Mouse (Mus musculus): ENCODE results near the gene Gm37240.
"Not testable (repeated sequence)": the region's sequence is repeated elsewhere in the genome, so short reads cannot be mapped to it uniquely, and the experiment has no call there.

The Gm37240 gene

DNA sequence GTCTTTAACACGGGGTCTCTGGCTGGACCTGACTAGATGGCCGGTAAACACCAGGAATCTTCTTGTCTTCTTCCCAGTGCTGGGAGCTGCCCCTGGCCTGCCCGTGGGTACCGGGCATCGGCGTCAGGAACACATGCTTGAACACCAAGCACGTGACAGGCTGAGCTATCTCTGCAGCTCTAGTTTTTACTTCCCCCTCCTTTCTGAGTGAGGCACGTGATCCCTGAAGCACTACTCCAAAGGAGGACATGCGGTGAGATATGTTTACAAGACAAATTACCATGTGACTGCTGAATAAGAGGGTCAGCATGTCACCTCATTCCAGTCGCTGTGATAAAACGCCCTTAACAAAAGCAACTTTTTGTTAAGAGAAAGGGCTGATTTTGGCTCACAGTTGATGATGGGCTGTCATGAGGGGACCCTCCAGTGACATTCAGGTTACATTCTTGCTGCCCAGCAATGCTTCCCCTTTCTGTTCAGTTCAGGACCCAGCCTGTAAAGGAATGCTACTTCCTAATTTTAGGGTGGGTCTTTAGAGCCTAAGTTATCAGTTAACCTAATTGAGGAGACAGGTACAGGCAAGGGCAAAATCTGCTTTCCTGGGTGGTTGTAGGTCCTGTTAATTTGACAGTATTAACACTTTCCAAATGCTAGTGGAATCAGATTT is 1003.4 kb downstream of the Gm37240 start:
- DNase-seq (ENCODE audit: low spot score): no peak

DNA sequence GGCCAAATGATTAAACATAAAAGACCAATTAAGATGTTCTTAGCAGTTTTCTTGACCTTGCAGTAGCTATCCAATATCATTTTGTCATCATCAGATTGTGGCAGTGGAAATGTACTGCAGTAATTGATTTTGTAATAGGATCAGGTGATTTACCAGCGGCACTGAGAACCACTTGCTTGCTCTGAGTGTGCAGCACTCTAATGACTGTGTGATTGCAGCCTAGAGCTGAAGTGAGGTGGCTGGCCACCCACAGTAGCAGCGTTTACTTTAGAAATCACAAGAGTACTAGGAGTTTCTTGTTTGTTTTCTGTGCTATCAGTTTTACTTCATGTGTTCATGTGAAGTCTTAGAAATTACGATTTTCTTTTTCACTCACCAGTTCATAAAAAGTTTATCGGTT is 1011.1 kb downstream of the Gm37240 start:
- no peak for DNase-seq (ENCODE audit: low spot score)

- no peak for DNase-seq (ENCODE audit: low spot score)
Measured at GRCm38 (mm10) chr3:84875306-84875705, 1012.0 kb downstream of the Gm37240 start.

GRCm38 (mm10) chr3:84870126-84870525 is 1017.2 kb downstream of the Gm37240 start:
- no peak for DNase-seq (ENCODE audit: low spot score)

- no peak for DNase-seq (ENCODE audit: low spot score)
Measured at GRCm38 (mm10) chr3:84867991-84868390, 1019.3 kb downstream of the Gm37240 start.

- no peak for DNase-seq (ENCODE audit: low spot score)
Measured at GRCm38 (mm10) chr3:84867434-84867975, 1019.8 kb downstream of the Gm37240 start.

- no peak for DNase-seq (ENCODE audit: low spot score)
Measured at GRCm38 (mm10) chr3:84866866-84867265, 1020.5 kb downstream of the Gm37240 start.

DNA sequence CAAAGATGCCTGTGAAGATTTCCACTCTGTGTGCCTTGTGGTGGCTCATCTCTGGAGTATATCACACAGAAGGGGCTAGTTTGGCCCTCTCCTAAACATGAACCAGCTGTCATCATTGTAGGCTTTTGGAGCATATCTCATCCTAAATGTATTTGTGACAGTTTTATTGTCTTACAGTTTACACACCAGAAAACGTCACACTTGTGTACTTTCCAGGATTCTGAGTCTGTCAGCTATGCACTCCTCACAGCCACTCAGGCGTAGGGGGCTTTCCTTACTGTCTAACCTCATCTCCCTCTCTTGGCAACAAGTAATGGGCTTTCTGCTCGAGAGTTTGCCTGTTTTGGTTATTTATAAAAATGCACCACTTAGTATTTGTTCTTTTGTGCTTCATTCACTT is 1021.6 kb downstream of the Gm37240 start:
- DNase-seq (ENCODE audit: low spot score): no peak

DNA sequence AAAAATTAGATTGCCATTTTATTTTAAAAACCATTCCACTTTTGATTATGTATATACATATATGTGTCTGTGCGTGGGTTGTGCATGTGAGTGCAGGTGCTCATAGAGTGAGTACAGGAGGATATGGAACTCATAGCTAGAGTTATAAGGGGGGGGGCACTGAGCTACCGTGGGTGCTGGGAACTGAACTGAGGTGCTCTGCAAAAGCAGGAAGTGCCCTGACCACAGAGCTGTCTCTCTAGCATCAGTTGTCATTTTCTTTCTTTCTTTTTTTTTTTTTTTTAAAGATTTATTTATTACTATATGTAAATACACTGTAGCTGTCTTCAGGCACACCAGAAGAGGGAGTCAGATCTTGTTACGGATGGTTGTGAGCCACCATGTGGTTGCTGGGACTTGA is 1025.5 kb downstream of the Gm37240 start:
- not testable (repeated sequence) for DNase-seq (ENCODE audit: low spot score)

DNA sequence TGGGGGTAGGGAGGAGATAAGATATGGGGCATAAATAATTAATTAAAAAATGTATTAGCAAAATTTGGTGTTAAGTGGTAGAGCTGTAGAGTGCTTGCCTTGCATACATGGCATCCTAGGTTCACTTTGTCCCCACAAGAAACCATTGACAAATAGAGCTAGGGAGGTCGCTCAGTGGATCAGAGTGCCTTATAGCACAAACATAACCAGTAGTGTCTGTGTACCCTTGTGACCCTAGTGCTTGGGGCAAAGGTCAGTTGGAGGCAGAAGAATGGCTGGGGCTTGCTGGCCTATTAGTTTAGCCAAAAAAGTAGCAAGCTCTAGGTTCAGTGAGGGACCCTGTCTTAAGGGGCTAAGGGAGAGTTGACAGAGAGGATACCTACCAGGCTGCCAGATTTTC is 1026.6 kb downstream of the Gm37240 start:
- no peak for DNase-seq (ENCODE audit: low spot score)

GRCm38 (mm10) chr3:84854440-84854839 is 1032.9 kb downstream of the Gm37240 start:
- DNase-seq (ENCODE audit: low spot score): no peak

DNA sequence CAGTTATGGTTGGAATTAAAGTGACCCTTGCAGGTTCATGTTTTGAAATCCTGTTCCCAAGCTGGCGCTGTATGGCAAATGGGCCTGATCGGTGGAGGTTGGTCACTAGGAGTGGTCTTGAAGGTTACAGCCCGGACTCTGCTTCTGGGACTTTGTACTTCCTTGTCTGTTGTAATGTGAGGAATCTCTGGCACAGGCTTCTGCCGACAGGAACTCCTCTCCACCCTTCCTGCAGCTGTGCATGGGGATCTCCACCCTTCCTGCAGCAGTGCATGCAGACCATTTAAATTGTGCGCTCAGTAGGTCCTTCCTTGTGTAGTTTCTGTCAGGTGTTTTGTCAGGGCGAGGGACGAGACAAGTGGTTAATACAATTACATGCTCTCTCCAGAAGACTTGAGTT is 1034.4 kb downstream of the Gm37240 start:
- no peak for DNase-seq (ENCODE audit: low spot score)

GRCm38 (mm10) chr3:84851801-84852200 is 1035.5 kb downstream of the Gm37240 start:
- no peak for DNase-seq (ENCODE audit: low spot score)

DNA sequence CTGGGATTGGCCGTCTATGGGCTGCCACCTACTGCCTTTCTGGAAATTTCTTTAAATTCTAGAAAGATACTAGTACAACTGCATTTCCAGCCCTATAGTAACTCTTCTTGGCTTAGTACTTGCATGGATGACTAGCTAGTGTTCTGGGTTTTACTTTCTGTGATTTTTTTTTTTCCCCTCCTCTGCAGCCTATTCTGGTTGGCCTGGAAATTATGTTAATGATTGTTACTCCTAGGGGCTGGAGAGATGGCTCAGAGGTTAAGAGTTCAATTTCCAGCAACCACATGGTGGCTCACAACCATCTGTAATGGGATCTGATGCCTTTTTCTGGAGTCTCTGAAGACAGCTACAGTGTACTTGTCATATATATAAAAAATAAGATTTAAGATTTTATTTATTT is 1036.9 kb downstream of the Gm37240 start:
- DNase-seq (ENCODE audit: low spot score): no peak

DNA sequence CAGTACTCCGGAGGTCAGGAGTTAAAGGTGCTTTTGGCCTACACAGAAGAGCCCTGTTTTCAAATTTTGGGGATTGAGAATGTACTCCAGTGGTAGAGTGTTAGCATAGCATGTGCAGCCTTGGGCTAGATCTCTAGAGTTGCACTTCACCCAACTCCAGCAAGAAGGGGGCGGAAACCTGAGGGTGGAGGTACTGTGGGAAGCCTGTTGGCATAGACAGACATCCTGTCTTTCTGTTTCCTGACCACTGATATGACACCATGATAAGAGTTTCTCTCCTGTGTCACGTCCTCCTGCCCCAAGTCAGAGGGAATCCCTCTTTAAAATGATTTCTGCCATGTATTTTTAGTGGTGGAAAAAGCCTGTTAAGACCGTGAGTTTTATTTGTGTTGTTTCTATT is 1038.5 kb downstream of the Gm37240 start:
- DNase-seq (ENCODE audit: low spot score): no peak

GRCm38 (mm10) chr3:84843594-84843993 is 1043.7 kb downstream of the Gm37240 start:
- DNase-seq (ENCODE audit: low spot score): peak; percentile 84

- DNase-seq (ENCODE audit: low spot score): no peak
Measured at GRCm38 (mm10) chr3:84842793-84843192, 1044.5 kb downstream of the Gm37240 start.

GRCm38 (mm10) chr3:84841271-84841670 is 1046.0 kb downstream of the Gm37240 start:
- no peak for DNase-seq (ENCODE audit: low spot score)

- no peak for DNase-seq (ENCODE audit: low spot score)
Measured at GRCm38 (mm10) chr3:84839499-84839898, 1047.8 kb downstream of the Gm37240 start.

- DNase-seq (ENCODE audit: low spot score): no peak
Measured at GRCm38 (mm10) chr3:84837984-84838383, 1049.3 kb downstream of the Gm37240 start.

GRCm38 (mm10) chr3:84836029-84836428 is 1051.3 kb downstream of the Gm37240 start:
- no peak for DNase-seq (ENCODE audit: low spot score)

DNA sequence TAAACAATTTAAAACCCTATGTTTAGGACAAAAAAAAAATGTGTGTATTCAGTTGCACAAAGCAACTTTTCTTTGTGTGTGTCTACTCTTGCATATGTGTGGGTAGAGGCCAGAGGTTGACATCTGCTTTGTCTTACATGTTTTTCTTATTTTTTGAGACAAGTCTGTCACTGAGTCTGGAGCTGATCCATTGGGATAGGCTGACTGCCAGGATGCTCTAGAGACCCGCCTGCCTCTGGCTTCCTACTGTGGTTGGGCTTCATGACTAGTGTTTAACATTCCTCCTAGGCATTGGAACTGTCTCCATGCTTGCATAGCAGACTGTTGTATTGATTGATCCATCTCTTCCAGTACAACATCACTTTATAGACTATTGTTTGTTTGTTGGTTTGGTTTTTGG is 1058.0 kb downstream of the Gm37240 start:
- DNase-seq (ENCODE audit: low spot score): no peak

DNA sequence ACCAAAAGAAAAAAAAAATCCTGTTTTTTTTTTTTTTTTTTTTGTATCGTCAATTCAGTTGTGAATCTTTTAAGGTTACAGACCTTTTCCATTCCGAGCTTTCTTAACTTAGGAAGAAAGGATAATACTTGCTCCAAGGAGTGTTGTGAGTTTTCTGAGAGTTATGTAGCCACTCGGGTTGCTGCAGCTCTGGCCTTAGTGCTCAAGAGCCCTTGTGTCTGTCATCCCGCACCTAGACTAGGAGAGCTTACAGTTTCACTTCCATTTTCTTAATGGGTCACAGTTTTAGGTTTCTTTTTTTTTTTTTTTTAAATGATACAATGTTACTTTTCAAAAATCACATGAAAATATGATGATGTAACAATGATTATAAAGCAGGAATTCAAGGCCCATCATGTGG is 1059.7 kb downstream of the Gm37240 start:
- DNase-seq (ENCODE audit: low spot score): no peak

DNA sequence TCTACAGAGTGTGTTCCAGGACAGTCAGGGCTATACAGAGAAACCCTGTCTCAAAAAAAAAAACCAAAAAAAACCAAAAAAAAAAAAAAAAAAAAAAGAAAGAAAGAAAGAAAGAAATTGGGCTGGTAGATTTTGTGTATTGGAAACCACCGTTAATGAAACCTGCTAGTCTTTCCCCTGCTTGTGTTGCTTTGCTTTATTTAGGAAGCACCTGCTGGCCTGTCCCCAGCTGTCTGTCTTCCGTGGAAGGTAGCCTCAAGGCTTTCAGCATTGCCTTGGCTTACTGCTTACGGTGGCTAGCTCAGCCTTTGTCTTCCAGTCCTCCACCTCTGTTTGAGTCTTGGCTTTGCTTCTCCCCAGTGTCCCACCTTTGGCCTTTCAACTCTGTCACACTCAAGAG is 1060.4 kb downstream of the Gm37240 start:
- no peak for DNase-seq (ENCODE audit: low spot score)

Data from retina, embryonic 14.5 days (tissue).